Mouse (Mus musculus): ENCODE measurements around the gene Scnm1.
A peak's percentile ranks its signal among the peaks of the same experiment; 100 is the strongest.
"Not testable (repeated sequence)": the region's sequence is repeated elsewhere in the genome, so short reads cannot be mapped to it uniquely, and the experiment has no call there.

Gene Scnm1

DNA sequence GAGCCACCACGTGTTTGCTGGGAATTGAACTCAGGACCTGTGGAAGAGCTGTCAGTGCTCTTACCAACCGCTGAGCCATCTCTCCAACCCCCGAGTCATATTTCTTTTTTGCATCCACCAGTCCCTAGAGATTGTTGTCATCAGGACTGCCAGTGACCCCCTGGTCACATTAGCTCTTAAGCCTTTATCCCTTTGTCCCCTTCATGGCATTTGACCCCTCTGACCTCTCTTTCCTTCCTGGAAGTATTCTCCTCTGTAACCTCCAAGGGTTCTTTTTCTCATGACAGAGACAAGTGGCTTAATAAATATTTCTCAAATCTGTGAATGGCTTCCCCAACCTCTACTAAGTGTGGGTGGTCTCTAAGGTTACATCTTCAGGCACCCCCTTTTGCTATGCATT is 14.1 kb upstream of the Scnm1 start:
- no peak for DNase-seq (ENCODE audit: low spot score)

DNA sequence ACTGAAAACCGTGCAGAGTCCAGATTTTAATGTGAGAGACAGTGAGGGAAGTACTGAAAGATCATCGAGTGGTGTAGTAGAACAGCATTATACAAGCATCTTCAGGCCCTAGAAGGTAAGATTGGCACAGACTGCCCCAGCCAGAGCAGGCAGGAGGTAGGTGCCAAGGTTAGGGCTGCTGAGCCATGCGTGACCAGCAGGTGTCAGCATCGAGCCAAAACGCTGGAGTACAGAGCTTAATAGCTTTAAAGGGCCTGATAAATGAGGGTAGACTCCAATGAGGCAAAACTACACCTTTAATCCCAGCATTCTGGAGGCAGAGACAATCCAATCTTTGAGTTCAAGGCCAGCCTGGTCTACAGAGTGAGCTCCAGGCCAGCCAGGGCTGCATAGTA is 8.8 kb upstream of the Scnm1 start:
- peak; percentile 89 for DNase-seq (ENCODE audit: low spot score)

DNA sequence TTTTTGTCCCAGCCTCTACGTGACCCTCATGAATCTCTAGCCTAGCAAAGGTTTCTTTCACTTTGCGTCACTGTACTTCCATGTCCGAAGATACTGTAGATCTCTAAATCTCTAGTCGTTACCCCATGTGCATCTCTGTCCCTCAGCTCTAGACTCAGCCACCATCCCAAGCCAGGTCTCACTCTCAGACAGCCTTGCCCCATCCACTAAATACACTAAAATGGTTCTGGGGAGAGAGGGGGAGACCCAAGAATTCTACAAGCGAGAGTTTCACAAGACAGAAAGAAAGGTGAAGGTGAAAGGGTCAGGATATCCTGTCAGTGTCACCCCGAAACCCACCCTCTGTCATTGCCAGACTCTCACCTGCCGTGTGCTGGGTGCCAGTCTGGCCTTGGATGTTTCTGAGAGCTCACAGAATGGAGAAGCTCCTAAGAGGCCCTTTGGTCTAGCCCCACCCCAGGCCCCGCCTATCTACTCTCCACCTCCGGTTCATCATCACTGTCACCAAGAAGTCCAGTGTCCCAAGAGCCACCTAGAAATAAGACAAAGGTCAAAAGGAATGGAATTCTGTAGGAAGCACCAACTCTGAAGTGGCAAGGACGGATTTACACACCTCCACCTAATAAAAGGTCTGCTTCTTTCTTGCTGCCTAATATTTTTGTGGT is 8.3 kb upstream of the Scnm1 start, which contains the start of gene Tnfaip8l2:
Tnfaip8l2 (minus strand) TSS at position 409 of the 665 bp plus-strand sequence.
- no peak for DNase-seq (ENCODE audit: low spot score)

DNA sequence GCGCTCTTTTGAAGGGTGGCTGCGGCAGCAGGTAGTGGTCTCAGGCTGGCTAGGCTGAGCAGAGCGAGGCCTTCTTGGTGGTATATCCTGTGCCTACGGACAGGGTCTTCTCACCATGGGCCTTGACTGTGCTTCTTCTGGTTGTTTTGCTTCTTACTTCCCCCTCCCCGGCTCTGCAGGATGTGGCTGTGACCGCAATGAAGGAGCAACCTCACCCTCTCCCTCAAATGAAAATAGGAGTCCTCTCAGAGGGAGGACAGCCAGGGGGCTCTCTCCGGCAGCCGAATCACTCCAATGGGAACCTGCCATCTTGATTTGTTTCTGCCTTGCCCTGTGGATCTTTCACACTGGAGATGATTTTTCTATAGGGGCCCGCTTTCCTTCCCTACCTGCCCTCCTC is 7.7 kb upstream of the Scnm1 start:
- no peak for DNase-seq (ENCODE audit: low spot score)

DNA sequence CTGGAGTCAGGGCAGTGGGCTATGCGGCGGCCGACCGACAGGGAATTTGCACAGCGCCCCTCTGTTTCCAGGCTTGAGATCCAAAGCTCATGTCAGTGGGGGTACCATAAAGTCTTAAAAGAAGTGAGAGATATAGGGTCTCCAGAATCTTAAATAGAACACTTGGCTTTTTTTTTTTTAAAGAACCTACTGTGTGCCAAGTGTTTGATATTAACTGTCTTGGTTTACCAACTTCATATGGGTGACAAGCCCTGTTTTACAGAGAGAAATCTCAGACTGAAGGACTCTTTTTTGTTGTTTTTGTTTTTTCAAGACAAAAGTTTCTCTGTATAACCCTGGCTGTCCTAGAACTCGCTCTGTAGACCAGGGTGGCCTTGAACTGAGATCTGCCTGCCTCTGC is 7.0 kb upstream of the Scnm1 start:
- DNase-seq (ENCODE audit: low spot score), result no peak

DNA sequence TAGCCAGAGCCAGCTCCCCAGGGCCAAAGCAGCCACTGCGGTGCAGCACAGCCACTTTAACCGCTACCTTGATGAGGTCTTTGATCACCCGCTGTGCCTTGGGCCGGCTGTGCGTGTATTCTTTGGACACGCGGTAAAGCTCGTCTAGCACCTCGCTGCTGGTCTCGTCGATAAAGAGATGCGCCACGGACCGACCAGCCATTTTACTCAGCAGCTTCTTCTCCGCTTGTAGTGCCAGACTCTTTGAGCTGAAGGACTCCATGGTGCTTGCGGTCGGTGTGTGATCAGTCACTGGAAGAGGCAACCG is 6.4 kb upstream of the Scnm1 start:
- no peak for DNase-seq (ENCODE audit: low spot score)

DNA sequence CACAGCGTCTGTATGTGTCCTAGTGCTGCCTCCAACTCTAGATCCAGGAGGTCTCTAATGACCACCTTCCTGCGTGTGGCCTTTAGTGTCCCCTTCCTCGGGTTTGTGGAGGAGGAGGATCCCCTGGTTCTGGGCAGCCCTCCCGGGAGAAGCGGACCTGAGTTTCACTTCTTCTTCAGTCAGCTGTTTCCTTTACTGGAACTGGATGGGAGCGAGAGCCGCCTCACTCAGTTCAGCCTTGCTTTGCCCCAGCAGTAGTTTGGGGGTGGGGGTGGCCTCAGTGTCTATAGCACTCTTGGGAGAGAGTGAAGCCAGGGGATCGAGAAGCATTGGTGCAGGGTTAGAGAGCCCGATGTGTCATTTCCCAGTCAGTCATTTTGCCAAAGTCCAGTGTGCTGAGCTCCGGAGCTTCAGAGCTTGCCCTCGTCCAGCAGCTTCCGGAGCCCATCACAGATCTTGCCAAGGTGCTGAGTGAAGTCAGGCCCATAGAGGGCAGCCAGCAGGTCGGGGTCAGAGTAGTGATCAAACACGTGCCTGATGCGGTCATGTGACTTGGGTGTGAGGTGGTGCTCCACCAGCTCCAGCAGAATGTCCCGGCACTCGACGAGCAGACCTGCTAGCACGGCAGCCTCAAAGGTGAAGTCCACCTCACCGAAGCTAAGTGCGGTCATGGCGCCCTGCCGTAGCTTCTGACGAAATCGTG is 5.9 kb upstream of the Scnm1 start:
- no peak for DNase-seq (ENCODE audit: low spot score)

DNA sequence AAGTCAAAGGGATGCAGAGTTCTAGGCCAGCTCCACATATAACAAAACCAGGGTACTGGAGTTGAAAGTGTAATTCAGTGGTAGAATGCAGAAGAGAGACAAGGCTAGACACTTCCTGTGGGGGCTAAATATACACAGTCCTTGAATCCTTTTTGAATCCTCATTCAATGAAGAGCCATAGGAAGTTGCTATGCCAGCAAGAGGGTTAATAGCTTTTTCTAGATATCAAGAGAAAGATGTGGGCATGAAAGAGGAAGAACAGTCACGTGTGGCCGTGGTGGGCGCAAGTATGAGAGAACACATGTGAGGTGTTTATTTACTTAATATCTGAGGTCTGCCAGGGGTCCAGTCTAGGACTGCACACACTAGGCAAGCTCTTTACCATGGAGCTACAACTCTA is 2.5 kb upstream of the Scnm1 start:
- no peak for DNase-seq (ENCODE audit: low spot score)

DNA sequence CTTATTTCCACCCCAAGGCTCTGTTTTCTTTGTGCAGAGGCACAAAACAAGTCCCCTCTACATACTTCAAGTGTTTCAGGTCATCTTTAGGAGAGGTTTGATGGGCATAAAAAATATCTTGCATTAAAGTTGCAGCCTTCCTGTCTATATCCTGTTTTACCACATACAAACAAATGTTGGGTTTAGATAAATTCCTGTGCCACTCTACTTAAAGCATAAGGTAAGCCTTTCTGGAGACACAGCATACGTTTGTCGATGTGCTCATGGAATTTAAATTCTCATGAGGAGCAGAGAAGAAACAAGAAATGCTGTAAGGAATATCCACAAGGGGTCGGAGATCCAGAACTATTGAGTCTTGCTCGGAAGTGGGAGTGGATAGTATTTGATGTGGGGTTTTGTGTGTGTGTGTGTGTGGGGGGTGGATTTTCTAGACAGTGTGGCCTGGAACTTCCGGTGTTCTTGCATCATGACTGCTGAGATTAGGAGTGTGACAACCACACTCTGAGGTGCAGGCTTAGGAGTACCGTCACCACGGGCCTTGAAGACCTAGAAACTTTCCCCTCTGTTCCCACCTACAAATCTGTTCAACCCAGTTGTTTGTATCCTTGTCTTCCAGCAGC is 1.7 kb upstream of the Scnm1 start:
- no peak for DNase-seq (ENCODE audit: low spot score)

DNA sequence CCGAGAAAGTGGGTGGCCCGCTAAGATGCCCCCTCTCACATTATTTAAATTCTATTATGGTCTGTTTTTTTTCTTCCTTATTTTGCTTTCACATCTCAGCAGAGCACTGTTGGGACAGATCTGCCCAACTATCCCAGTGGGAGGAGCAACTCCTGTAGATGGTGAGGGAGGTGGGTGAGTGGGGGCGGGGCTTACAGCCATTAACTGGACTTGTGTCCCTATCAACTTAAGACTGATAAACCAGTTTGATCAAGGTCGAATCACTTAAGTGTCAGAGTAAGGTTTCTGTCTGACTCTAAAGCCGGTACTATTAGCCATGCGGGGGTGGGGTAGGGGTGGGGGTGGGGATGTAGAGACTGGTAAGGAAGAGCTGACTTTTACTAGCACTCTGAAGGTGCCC is 1.2 kb upstream of the Scnm1 start:
- peak; percentile 39 for DNase-seq (ENCODE audit: low spot score)

DNA sequence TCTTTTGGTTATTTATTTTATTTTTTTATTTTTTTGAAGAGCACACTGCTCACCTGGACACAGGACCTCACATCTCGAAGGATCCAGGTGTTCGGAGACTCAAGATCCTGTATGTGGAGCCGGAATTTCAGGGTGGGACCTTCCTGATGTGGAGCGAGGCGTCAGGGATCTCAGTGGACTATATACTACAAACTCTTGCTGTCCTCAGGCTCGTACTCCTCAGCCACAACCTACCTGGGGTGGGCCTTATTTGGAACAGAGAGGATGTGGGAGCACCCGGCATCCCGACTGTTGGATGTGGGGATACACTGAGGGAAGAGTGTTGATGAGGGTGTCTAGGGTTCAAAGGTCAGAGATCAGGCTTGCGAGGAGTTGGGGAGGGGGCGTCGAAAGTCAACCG is 322 bp upstream of the Scnm1 start:
- DNase-seq (ENCODE audit: low spot score), result not testable (repeated sequence)

DNA sequence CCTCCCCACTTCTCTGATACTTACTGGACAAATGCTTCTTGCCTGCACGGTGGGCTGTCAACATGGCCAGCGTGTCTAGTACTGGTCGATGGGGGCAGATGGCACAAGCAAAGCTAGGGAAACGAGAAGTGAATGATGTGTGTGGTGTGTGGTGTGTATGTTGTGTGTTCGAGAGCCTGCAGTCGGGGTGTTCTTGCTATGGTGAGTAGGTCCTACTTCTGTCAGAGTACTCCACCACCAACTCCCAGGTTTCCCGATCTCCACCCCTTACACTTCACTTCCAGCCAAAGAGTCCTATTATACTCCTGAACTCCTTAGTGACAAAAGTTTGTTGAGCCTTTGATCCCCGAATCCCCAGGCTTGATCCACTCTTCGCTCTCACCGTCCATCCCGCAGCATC is 635 bp downstream of the Scnm1 start:
- no peak for DNase-seq (ENCODE audit: low spot score)

DNA sequence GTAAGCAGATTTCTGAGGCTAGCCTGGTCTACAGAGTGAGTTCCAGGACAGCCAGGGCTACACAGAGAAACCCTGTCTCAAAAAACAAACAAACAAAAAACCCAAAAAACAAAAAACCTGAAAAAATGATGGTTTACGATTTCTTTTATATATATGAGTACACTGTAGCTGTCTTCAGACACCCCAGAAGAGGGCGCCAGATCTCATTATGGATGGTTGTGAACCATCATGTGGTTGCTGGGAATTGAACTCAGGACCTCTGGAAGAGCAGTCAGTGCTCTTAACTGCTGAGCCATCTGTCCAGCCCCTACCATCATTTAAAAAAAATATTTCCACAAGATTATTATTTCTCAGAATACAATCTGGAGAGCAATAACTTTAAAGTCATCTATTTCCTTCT is 1.4 kb downstream of the Scnm1 start:
- not testable (repeated sequence) for DNase-seq (ENCODE audit: low spot score)

DNA sequence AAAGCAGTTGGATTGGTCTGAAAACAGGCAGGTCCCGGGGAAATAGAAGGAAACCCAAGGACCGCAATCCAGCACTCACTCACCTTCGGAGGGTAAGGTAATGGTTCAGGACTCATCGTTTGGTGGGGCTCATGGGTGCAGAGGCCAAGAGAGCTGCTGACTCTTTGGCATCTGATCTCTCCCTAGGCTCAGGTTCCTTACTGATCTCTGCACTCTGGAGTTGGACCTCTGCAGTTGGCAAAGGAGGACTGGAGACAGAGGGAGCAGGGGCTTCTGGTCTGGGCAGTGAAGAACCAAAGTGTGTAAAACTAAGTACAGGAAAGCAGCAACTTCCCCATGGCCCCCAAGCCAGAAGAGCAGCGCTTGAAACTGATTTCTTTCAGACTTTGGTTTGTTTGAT is 3.7 kb downstream of the Scnm1 start:
- no peak for DNase-seq (ENCODE audit: low spot score)

DNA sequence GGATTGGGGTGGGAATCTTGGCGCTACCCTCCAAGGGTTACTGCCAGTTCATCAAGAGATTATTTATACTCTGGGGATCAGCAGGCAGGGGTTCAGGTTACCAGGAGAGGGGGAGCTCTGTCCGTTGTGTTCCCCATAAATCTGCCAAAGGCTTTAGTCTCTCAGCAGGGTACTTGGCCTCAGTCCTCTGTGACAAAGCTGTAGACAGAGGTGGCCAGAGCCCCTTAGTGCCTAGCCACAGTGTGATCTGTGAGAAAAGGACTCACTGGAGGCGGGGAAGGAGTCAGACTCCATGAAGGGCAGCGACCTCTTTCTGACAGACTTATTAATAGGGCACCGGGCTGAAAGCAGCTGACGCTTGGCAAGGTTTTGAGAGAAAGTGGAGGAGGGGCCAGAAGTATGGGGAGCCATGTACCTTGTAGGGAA is 4.6 kb downstream of the Scnm1 start:
- DNase-seq (ENCODE audit: low spot score), result no peak

DNA sequence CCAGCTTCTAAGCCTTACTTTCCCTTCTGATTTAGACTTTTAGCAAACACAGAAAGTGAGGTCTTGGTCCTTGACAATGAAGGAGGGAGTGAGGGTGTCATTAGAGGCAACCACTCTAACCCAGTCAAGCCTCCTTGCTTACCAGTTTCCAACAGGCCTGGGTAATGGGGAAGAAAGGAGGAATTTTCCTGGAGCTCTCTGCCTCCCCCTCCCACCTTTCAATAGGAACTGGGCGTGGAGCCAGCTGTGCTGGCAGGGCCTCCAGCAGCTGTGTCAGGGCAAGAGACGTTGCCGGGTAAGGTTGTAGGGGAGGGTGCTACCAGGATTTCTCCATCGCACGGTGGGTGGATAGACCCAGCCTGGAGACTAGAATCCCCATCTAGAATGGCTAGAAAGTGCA is 8.8 kb downstream of the Scnm1 start:
- no peak for DNase-seq (ENCODE audit: low spot score)

DNA sequence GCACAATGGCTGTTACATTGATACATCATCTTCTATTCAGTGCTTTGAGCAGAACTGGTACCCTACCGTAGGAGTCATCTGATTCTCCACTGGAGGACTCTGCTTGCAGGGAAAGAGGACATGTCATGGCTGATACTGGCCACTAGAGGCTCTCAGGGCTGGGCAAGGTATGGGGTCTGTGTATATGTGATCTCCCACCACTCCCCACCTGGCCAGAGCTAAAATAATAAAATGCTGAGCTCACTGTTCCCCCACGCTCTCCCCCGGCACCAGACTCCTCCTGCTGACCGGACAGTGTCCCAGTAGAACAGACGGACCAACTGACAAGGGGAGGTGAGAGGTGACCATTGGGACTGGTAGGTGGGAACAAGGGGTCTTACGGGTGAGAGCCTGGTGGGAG is 9.6 kb downstream of the Scnm1 start, which contains the start of gene Tmod4:
Tmod4 (plus strand) TSS at position 231 of the 400 bp plus-strand sequence.
- no peak for DNase-seq (ENCODE audit: low spot score)

DNA sequence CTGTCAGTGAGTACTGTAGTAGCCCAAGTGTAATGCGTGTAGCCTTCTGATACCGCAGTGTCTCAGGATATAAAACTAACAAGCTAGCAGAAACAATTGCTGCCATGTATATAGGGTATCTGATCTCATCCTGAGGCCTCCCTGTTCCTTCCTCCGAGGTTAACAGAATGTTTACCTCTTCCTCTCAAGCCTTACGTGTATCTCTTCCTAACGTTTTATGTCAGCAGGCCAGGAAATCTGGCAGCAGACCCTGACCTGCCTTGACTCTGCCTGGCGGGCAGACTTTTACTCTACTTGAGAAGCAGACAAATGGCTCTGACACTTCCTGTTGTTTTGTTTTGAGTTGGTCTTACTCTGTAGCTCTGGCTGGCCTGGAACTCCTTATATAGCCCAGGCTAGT is 12.2 kb downstream of the Scnm1 start:
- no peak for DNase-seq (ENCODE audit: low spot score)

DNA sequence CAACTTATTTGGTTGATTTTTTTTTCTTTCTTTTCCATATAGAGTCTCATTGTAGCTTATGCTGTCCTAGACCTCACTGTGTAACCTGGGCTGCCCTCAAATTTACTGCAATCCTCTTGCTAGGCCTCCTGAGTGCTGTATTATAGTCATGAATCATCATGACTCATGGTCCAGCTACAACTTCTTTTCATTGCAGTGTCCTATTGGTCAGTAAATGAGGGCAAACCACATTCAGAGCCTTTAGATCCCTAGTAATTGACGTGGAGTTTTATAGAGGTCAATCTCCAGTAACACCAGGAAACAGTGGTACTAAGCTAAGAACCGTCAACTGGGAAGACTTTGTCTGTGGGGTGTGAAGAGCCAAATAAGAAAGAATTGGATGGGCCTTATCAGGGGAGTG is 16.1 kb downstream of the Scnm1 start:
- DNase-seq (ENCODE audit: low spot score), result no peak

DNA sequence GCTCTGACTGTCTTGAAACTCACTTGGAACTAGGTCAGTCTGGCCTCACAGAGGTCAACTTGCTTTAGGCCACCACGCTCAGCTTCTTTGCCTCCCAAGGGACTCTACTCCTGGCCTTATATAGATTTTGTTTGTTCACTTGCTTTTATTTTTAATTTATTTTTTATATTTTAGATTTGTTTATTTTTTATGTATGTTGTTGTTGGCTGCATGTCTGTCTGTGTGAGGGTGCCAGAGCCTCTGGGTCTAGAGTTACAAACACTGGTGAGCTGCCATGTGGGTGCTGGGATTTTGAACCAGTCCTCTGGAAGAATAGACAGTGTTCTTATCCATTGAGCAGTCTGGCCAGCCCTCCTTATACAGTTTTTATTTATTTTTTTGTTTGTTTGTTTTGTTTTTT is 21.1 kb downstream of the Scnm1 start:
- DNase-seq (ENCODE audit: low spot score), result no peak

DNA sequence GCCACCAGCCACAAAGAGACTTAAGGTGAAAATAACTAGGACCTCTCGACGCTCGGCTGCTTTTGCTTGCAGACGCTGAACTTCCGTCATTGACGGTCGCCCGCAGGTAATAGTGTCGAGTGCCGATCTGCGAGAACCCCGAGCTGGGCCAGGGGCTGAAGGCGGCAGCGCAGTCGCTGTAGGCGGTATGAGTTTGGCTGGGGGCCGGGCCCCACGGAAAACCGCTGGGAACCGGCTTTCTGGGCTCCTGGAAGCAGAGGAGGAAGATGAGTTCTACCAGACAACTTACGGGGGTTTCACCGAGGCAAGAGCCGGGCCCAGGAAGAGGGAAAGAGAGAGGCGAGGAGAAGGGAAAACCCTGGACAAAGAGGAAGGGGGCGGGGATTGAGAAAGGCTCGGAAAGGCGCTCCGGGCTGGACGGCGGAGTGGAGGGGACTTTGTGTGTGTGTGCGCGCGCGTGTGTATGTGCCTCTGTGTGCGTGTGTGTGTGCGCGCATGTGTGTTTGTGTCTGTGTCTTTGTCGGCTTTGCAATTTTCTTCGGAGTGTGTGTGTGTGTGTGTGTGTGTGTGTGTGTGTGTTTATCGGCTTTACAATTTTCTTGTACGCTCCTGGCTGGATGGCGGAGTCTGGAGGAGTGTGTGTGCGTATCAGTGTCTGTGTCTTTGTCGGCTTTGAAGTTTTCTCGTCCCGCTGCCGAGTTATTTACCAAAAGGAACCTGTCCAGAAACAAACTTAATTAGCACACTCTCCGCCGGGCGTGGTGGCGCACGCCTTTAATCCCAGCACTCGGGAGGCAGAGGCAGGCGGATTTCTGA is 22.7 kb downstream of the Scnm1 start, which contains the start of gene Vps72:
Vps72 (plus strand) TSS at position 112 of the 816 bp plus-strand sequence.
- DNase-seq (ENCODE audit: low spot score), result peak; percentile 81

DNA sequence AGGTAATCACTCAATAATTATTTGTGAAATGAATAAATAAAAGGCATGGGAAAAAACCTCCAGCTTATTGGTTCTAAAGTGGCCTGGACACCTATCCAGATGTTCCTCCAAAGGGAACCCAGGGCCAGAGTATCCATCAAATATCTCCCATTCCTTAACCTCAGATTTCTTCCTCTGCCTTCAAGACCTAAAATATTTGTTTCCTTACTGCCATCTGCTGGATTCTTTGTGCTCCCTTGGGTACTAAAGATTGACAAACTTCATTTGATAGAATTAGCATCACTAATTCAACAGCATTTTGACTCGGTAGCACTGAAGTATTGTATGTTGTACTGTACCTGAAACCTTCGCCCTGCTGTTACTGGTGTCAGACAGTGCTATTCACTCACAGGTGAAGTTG is 25.9 kb downstream of the Scnm1 start:
- DNase-seq (ENCODE audit: low spot score), result no peak

DNA sequence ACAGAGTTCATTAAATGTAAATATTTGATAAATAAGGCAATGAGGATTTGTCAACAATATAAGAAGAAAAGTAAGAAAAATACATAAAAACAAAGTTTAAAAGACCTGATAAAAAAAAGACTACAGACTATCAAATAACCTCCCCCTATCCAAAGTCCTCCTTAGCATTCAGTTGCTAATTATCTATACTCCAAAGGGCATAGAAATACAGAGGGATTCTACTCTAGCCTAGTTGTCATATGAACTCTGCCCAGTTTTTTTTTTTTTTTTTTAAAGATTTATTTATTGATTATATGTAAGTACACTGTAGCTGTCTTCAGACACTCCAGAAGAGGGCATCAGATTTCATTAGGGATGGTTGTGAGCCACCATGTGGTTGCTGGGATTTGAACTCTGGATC is 26.5 kb downstream of the Scnm1 start:
- not testable (repeated sequence) for DNase-seq (ENCODE audit: low spot score)
